Mouse (Mus musculus) midbrain, embryonic 15.5 days (tissue): ENCODE measurements around the gene Gm21797. TPM values are rescaled to one million over a fixed set of nuclear protein-coding genes. Genes with fewer than 3 reads are reported as not detected.
"Not testable (repeated sequence)": the region's sequence is repeated elsewhere in the genome, so short reads cannot be mapped to it uniquely, and the experiment has no call there.

Source experiments
- ATAC-seq: fragments of 200-750 bp; cut with Nextera tagmentation; replicated peaks from 2 replicates; pipeline ENCODE4 v1.8.0; 2017; ENCODE audit warnings: moderate TSS enrichment
- H3K27ac ChIP-seq: fragments of 300-500 bp; sonication (generic); 2 replicates; pipeline ENCODE4 v1.5.1; 2015; ENCODE audit warnings: mild to moderate bottlenecking, inconsistent platforms
- H3K27me3 ChIP-seq: fragments of 300-500 bp; sonication (generic); replicated peaks from 2 replicates; pipeline ENCODE4 v1.6.1; 2015; ENCODE audit warnings: inconsistent platforms
- H3K36me3 ChIP-seq: fragments of 300-500 bp; sonication (generic); replicated peaks from 2 replicates; pipeline ENCODE4 v1.6.1; 2015; ENCODE audit warnings: inconsistent platforms
- H3K4me1 ChIP-seq: fragments of 300-500 bp; sonication (generic); 2 replicates; pipeline ENCODE4 v1.6.1; 2015; ENCODE audit warnings: inconsistent platforms
- H3K4me2 ChIP-seq: fragments of 300-500 bp; sonication (generic); 2 replicates; pipeline ENCODE4 v1.6.1; 2015; ENCODE audit warnings: inconsistent platforms, mild to moderate bottlenecking, moderate library complexity
- H3K4me3 ChIP-seq: fragments of 300-500 bp; sonication (generic); 2 replicates; pipeline ENCODE4 v1.5.1; 2015; ENCODE audit warnings: mild to moderate bottlenecking, inconsistent platforms
- H3K9ac ChIP-seq: fragments of 300-500 bp; sonication (generic); 2 replicates; pipeline ENCODE4 v1.6.1; 2015; ENCODE audit warnings: mild to moderate bottlenecking, inconsistent platforms
- H3K9me3 ChIP-seq: fragments of 300-500 bp; sonication (generic); 2 replicates; pipeline ENCODE4 v1.6.1; 2016; ENCODE audit warnings: inconsistent platforms
- WGBS: fragments of 180-500 bp; shearing (Covaris S2); methylation state at CpG from one replicate; pipeline ENCODE4 v1.1.7; 2015; ENCODE audit warnings: mixed read lengths; 5-methylcytosine and 5-hydroxymethylcytosine counted together
- polyA plus RNA-seq: library from polyadenylated mRNA; unstranded; fragments of >200 nt; fragmentation: Nextera tagmentation; extraction: Ambion mirVana; gene quantifications from 2 replicates; pipeline ENCODE4 v1.2.1, GENCODE M21; 2015

The Gm21797 gene
- polyA plus RNA-seq, result not detected in 2 replicates

- H3K4me2 ChIP-seq, H3K27me3 ChIP-seq, H3K4me3 ChIP-seq, H3K9me3 ChIP-seq, H3K9ac ChIP-seq, H3K4me1 ChIP-seq, H3K36me3 ChIP-seq, ATAC-seq, H3K27ac ChIP-seq: not testable (repeated sequence)
- WGBS, result no CpG with 5 or more reads among the region's 3 CpGs
These were observed at the start of gene Gm21797 for GRCm38 (mm10) chrY:40775665-40776064. Gene Gm21797, minus strand, starts transcription at chrY:40775765.

DNA sequence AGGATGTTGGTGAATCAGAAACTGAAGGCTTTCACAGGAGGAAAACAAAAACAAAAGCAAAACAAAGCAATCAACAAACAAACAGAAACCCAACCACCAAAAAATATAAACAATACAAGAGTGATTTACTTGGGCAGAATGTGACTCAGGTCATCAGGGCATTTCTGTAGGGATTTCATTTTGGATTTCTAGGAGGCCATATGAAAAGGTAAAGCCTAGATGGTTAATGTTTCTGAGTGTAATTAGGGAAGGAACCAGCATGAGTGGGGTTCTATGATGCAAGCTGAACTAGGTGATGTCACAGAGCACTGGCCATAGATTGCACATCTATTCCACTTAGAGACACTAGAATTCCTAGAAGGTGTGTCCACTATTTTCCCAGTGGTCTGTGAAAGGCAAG, 29.0 kb upstream of the Gm21797 start, which contains the start of gene Gm20795:
Gene Gm20795, plus strand, starts transcription at position 301 of the 400 bp plus-strand sequence.
- ATAC-seq, H3K4me3 ChIP-seq, H3K27ac ChIP-seq, H3K4me2 ChIP-seq, H3K9ac ChIP-seq, H3K9me3 ChIP-seq, H3K4me1 ChIP-seq, H3K36me3 ChIP-seq, H3K27me3 ChIP-seq: not testable (repeated sequence)

Other genes starting within 250 kb of the Gm21797 start
- not detected in 2 replicates for gene Gm21852, start 123.8 kb downstream of the Gm21797 start, polyA plus RNA-seq
- gene Gm20795, start 29.1 kb upstream of the Gm21797 start, polyA plus RNA-seq, result not detected in 2 replicates